Mouse (Mus musculus) adrenal gland, adult 2 months (tissue): ENCODE results near the gene Tns1. TPM values are rescaled to one million over a fixed set of nuclear protein-coding genes. Genes with fewer than 3 reads are reported as not detected.

ENCODE experiments used
- DNase-seq: peaks from one replicate; pipeline ENCODE4 v3.0.0; 2021
- polyA plus RNA-seq: library from polyadenylated mRNA; depleted of rRNA; stranded (reverse); fragments of >200 nt; gene quantifications from 2 replicates; pipeline ENCODE4 v1.2.3, GENCODE M21; 2012; rRNA removed
- total RNA-seq, 2 experiments: library from RNA; stranded (reverse); gene quantifications; 2 replicates each; pipeline ENCODE4 v1.2.3; 2021

The Tns1 gene
- total and polyA plus RNA-seq, 3 experiments: 424 to 701 (median 432) TPM

GRCm38 (mm10) chr1:73862323-73863073 lies 261.8 kb downstream of the Tns1 start:
- peak; percentile 30 for DNase-seq

- DNase-seq: no peak
These were observed 263.8 kb downstream of the Tns1 start for GRCm38 (mm10) chr1:73860421-73860820.

Other genes starting within 250 kb of the Tns1 start
- 1 to 10 TPM; 1.0 to 2.2 TPM for gene Rufy4, start 1.1 kb upstream of the Tns1 start, total RNA-seq
- 0.45 and 0.90 TPM in 2 replicates for gene Rufy4, start 1.1 kb upstream of the Tns1 start, polyA plus RNA-seq
- under 1 TPM in 1 of 2 experiments, not detected in 1; 0.21 TPM for gene Cxcr2, start 29.5 kb upstream of the Tns1 start, total RNA-seq
- not detected in 2 replicates for gene Cxcr2, start 29.5 kb upstream of the Tns1 start, polyA plus RNA-seq
- not detected for gene Cxcr1, start 70.2 kb upstream of the Tns1 start, total RNA-seq
- not detected in 2 replicates for gene Cxcr1, start 70.2 kb upstream of the Tns1 start, polyA plus RNA-seq
- 100 to 1,000 TPM; 180 to 191 TPM for gene Arpc2, start 111.6 kb upstream of the Tns1 start, total RNA-seq
- 108 and 124 TPM in 2 replicates for gene Arpc2, start 111.6 kb upstream of the Tns1 start, polyA plus RNA-seq
- gene Gpbar1, start 154.1 kb upstream of the Tns1 start, total RNA-seq: not detected
- gene Gpbar1, start 154.1 kb upstream of the Tns1 start, polyA plus RNA-seq: 0.43 TPM in 1 of 2 replicates, not detected in the other
- 100 to 1,000 TPM; 144 to 177 TPM for gene Aamp, start 160.3 kb upstream of the Tns1 start, total RNA-seq
- gene Aamp, start 160.3 kb upstream of the Tns1 start, polyA plus RNA-seq: 180 and 188 TPM in 2 replicates
- gene Pnkd, start 160.5 kb upstream of the Tns1 start, total RNA-seq: 10 to 100 TPM; 61.1 to 85.1 TPM
- gene Pnkd, start 160.5 kb upstream of the Tns1 start, polyA plus RNA-seq: 92.9 and 106 TPM in 2 replicates
- gene Tmbim1, start 181.2 kb upstream of the Tns1 start, total RNA-seq: 100 to 1,000 TPM in 1 of 2 experiments, 10 to 100 TPM in 1; 98.3 to 115 TPM
- 834 and 852 TPM in 2 replicates for gene Tmbim1, start 181.2 kb upstream of the Tns1 start, polyA plus RNA-seq
- under 1 TPM; 0.29 to 0.69 TPM for gene Catip, start 237.7 kb upstream of the Tns1 start, total RNA-seq
- 0.24 and 0.51 TPM in 2 replicates for gene Catip, start 237.7 kb upstream of the Tns1 start, polyA plus RNA-seq